Mouse (Mus musculus): ENCODE results near the gene Fam71f1. TPM values are rescaled to one million over a fixed set of nuclear protein-coding genes. Genes with fewer than 3 reads are reported as not detected.
A peak's percentile ranks its signal among the peaks of the same experiment; 100 is the strongest.

Gene Fam71f1
- polyA plus RNA-seq, 1 experiment from 2014 or later, result 0.18 TPM

- H3K27me3 ChIP-seq, result no peaks in the 10 kb centered on the region
- no peak for ATAC-seq
- in situ Hi-C loops (cut with MboI; ENCODE audit: low pct_unique_long_range_greater_than_20kb), result no loop called here
- DNase-seq (ENCODE audit: low read depth, low spot score), result no peak
- POLR2A ChIA-PET, result no interaction called here
- CTCF ChIA-PET, result no interaction called here
- no peak for TF ChIP-seq CTCF (IDR thresholded peaks at IDR 0.05)
These were observed 30.3 kb upstream of the Fam71f1 start for GRCm38 (mm10) chr6:29288651-29289050.

- H3K27me3 ChIP-seq, result no peaks in the 10 kb centered on the region
- in situ Hi-C loops (cut with MboI; ENCODE audit: low pct_unique_long_range_greater_than_20kb), result no loop called here
- CTCF ChIA-PET, result no interaction called here
- TF ChIP-seq CTCF (IDR thresholded peaks at IDR 0.05), result no peak
- DNase-seq (ENCODE audit: low read depth, low spot score) (no peak), ATAC-seq (no peak)
- POLR2A ChIA-PET, result interaction anchor here (0.7 to 2.0 kb wide), 2 partner anchors 49 to 504 kb away, joined by 3 to 5 read pairs; partner anchors contain the start of gene Calu
These were observed 19.8 kb upstream of the Fam71f1 start for GRCm38 (mm10) chr6:29299112-29299511.

- TF ChIP-seq CTCF (IDR thresholded peaks at IDR 0.05), result no peak
- POLR2A ChIA-PET, result no interaction called here
- CTCF ChIA-PET, result interaction anchor here (1.1 to 1.2 kb wide), 2 partner anchors 11 to 48 kb away, joined by 3 read pairs; no protein-coding TSS in a partner anchor
- no peaks in the 10 kb centered on the region for H3K27me3 ChIP-seq
- ATAC-seq, result no peak
- DNase-seq (ENCODE audit: low read depth, low spot score), result no peak
- in situ Hi-C loops (cut with MboI; ENCODE audit: low pct_unique_long_range_greater_than_20kb), result no loop called here
These were observed 15.7 kb upstream of the Fam71f1 start for GRCm38 (mm10) chr6:29303251-29303650.

DNA sequence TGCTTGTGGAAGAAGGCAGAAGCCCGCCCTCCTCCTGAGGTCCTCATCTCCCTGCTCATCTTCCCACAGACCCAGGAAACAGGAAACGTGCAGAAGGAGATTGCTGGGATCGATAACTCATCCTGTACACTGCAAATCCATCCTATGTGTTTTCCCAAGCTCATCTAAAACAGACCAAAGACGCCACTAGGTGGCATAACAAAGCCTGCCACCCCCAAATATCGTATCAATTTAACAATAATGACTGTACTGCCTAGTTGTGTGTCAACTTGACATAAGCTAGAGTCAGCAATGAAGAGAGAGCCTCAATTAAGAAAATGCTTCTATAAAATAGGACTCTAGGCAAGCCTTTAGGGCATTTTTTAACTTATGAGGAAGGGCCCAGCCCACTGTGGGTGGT lies 15.2 kb upstream of the Fam71f1 start:
- ChIA-PET POLR2A (no interaction called here), CTCF (interaction anchor here (1.1 to 1.2 kb wide), 2 partner anchors 11 to 47 kb away, joined by 3 read pairs; no protein-coding TSS in a partner anchor)
- ATAC-seq, result no peak
- TF ChIP-seq CTCF (IDR thresholded peaks at IDR 0.05), result peak; percentile 38
- H3K27me3 ChIP-seq, result no peaks in the 10 kb centered on the region
- in situ Hi-C loops (cut with MboI; ENCODE audit: low pct_unique_long_range_greater_than_20kb), result no loop called here
- DNase-seq (ENCODE audit: low read depth, low spot score), result no peak

DNA sequence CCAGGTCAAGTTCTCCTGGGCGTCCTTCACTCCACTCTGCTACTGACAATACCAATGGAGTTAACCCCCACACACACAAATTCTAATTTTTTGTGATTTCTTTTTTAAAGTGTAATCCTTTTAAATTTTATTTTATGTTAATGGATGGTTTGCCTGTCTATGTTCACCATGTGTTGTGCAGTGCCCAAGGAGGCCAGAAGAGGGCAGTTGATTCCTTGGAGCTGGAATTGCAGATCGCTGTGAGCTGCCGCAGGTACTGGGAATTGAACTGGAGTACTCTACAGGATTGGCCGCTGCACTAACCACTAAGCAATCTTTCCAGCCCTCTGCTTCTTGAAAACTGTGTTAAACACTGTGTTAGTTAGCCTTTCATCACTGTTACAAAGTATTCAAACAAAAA lies 13.5 kb upstream of the Fam71f1 start:
- in situ Hi-C loops (cut with MboI; ENCODE audit: low pct_unique_long_range_greater_than_20kb), result no loop called here
- CTCF ChIA-PET, result interaction anchor here (1.8 kb wide), 1 partner anchor 23 kb away, joined by 3 read pairs; no protein-coding TSS in a partner anchor
- TF ChIP-seq CTCF (IDR thresholded peaks at IDR 0.05), result peak; percentile 53
- H3K27me3 ChIP-seq, result no peaks in the 10 kb centered on the region
- ATAC-seq, result no peak
- POLR2A ChIA-PET, result no interaction called here
- no peak for DNase-seq (ENCODE audit: low read depth, low spot score)

DNA sequence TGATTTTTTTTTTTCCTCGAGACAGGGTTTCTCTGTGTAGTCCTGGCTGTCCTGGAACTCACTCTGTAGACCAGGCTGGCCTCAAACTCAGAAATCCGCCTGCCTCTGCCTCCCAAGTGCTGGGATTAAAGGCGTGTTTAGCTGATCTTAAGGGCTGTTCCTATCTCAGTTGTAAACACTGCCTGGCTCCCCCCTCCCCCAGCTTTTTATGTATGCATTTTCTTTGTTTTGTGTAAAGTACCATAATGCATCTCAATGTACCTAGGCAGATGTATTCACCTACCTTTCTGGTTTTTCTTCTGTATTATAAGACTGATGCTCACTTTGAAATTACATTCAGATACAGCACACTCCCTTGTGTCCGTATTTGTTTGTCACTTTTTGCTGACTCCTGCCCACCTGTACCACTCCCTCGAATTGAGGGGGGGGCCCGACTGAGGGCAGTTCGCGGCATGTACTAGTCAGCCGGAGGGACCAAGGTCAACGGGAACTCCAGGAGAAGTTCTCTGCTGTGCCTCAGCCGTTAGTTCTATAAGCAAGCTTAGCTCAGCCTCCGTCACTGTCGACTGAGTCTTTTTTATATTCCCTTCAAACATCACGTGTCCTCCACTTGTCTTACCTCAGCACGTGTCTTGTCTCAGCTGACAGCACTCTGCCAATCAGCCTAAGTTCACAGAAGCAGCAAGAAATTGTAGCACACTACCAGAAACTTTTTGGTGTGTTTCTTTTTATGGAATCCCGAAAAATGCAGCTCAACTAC lies 9.9 kb upstream of the Fam71f1 start:
- TF ChIP-seq CTCF (IDR thresholded peaks at IDR 0.05), result no peak
- no peak for ATAC-seq
- POLR2A ChIA-PET, result no interaction called here
- no peaks in the 10 kb centered on the region for H3K27me3 ChIP-seq
- CTCF ChIA-PET, result no interaction called here
- in situ Hi-C loops (cut with MboI; ENCODE audit: low pct_unique_long_range_greater_than_20kb), result no loop called here
- DNase-seq (ENCODE audit: low read depth, low spot score), result no peak

GRCm38 (mm10) chr6:29313690-29314202 lies 5.2 kb upstream of the Fam71f1 start:
- in situ Hi-C loops (cut with MboI; ENCODE audit: low pct_unique_long_range_greater_than_20kb), result no loop called here
- CTCF ChIA-PET, result no interaction called here
- no peak for DNase-seq (ENCODE audit: low read depth, low spot score)
- H3K27me3 ChIP-seq, result no peaks in the 10 kb centered on the region
- no peak for ATAC-seq
- POLR2A ChIA-PET, result no interaction called here
- TF ChIP-seq CTCF (IDR thresholded peaks at IDR 0.05), result no peak

- in situ Hi-C loops (cut with MboI; ENCODE audit: low pct_unique_long_range_greater_than_20kb), result no loop called here
- no peak for TF ChIP-seq CTCF (IDR thresholded peaks at IDR 0.05)
- ATAC-seq (peak; percentile 16), DNase-seq (ENCODE audit: low read depth, low spot score) (no peak)
- H3K27me3 ChIP-seq, result no peaks in the 10 kb centered on the region
- POLR2A ChIA-PET, result no interaction called here
- CTCF ChIA-PET, result interaction anchor here (0.8 kb wide), 1 partner anchor 30 kb away, joined by 3 read pairs; no protein-coding TSS in a partner anchor
These were observed 1.7 kb upstream of the Fam71f1 start for GRCm38 (mm10) chr6:29317286-29317685.

DNA sequence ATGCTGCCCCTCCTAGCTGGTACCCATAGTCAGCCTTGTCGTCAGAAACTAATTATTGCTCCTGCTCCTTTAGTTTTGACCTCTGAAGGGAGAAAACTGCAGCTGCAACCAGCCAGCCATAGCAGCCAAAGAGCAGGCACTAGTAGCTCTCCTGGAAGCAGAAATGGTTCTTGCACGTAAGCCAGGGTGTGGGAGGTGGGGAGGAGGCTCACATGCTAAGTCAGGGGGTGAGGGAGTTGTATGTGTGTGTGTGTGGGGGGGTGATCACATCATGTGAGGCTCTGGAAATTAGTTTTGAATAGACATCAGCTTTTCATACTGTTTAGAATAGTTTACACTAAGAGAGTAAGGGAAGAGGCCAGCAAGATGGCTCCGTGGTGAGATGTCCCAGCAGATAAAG lies 999 bp upstream of the Fam71f1 start:
- TF ChIP-seq CTCF (IDR thresholded peaks at IDR 0.05), result no peak

GRCm38 (mm10) chr6:29321586-29321985 lies 2.6 kb downstream of the Fam71f1 start:
- in situ Hi-C loops (cut with MboI; ENCODE audit: low pct_unique_long_range_greater_than_20kb), result no loop called here
- no peaks in the 10 kb centered on the region for H3K27me3 ChIP-seq
- TF ChIP-seq CTCF (IDR thresholded peaks at IDR 0.05), result no peak
- ATAC-seq (no peak), DNase-seq (ENCODE audit: low read depth, low spot score) (no peak)
- ChIA-PET CTCF (no interaction called here), POLR2A (no interaction called here)

More for the DNA sequence above, 999 bp upstream of the Fam71f1 start:
- ATAC-seq (no peak), DNase-seq (ENCODE audit: low read depth, low spot score) (no peak)
- ChIA-PET CTCF (interaction anchor here (0.8 kb wide), 1 partner anchor 29 kb away, joined by 3 read pairs; no protein-coding TSS in a partner anchor), POLR2A (interaction anchor here (0.7 kb wide), 1 partner anchor 10 kb away, joined by 3 read pairs; no protein-coding TSS in a partner anchor)
- no peaks in the 10 kb centered on the region for H3K27me3 ChIP-seq
- in situ Hi-C loops (cut with MboI; ENCODE audit: low pct_unique_long_range_greater_than_20kb), result no loop called here

DNA sequence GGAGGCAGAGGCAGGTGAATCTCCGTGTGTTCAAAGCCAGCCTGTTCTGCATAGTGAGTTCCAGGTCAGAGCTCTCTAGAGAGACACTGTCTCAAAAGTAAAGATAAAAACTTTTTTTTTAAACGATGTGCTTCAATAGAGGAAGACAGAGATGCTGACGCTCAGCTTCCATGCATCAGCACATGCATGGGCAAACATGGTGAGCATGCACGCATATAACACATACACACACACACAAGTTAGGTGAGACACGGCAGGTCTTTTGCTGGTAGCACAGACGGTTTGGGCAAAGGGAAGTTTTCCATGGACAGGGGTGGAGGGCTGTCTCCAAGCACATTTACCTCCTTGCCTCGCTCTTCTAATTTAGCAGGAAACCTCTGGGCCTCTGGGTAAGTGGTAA lies 3.2 kb downstream of the Fam71f1 start:
- CTCF ChIA-PET, result no interaction called here
- no peak for TF ChIP-seq CTCF (IDR thresholded peaks at IDR 0.05)
- DNase-seq (ENCODE audit: low read depth, low spot score), result no peak
- no peaks in the 10 kb centered on the region for H3K27me3 ChIP-seq
- ATAC-seq, result no peak
- POLR2A ChIA-PET, result no interaction called here
- in situ Hi-C loops (cut with MboI; ENCODE audit: low pct_unique_long_range_greater_than_20kb), result no loop called here
